Mouse (Mus musculus): ENCODE measurements around the gene Slc25a25. TPM values are rescaled to one million over a fixed set of nuclear protein-coding genes. Genes with fewer than 3 reads are reported as not detected.

Slc25a25 gene
- total RNA-seq, 1 experiment: 22.1 TPM

DNA sequence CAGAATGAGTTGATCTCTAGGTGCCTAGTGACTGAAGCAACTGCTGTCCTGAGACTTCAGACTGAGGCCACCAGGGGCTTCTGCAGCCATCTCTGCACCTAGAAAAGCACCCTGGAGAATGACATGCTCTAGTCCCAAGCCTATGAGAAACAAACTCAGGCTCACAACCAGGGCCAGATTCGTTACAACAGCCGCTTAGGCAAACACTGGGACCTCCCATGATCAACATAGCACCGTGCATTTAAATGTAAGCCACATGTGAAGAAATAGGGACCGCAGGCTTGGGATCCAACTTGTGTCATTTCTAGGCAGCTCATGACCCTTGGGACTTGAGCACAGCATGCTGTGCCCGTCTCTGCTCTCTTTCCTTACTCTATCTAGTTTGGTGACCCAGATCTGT lies 23.5 kb downstream of the Slc25a25 start:
- no peak for DNase-seq (ENCODE audit: low read depth, low spot score)
- no peak overlapping the region for H3K4me3 ChIP-seq (ENCODE audit: insufficient read depth in 1 of 2, low read depth in 1 of 2, low read length in 2 of 2, poor library complexity in 1 of 2, severe bottlenecking in 1 of 2)
- in situ Hi-C loops (cut with MboI; ENCODE audit: low sequenced_read_pairs in 2 of 2, unreplicated experiment in 2 of 2): no loop called here
- peaks cover 2 to 6% of the 10 kb centered on the region in 2 experiments; a peak in 1 of 4 replicates for H3K4me1 ChIP-seq (ENCODE audit: control insufficient read depth in 2 of 2, insufficient read depth in 2 of 2, low read length in 2 of 2, poor library complexity in 1 of 2)
- no peaks in the 10 kb centered on the region for H3K36me3 ChIP-seq (ENCODE audit: control insufficient read depth, insufficient read depth, low read length, poor library complexity, severe bottlenecking)
- H3K9ac ChIP-seq (ENCODE audit: insufficient read depth, low read depth, low read length, poor library complexity, severe bottlenecking): no peak overlapping the region
- TF ChIP-seq CHD2 (IDR thresholded peaks at IDR 0.05; ENCODE audit: low read depth, low read length) (no peak), ZNF384 (IDR thresholded peaks at IDR 0.05; ENCODE audit: low read depth, low read length) (no peak), MAFK (IDR thresholded peaks at IDR 0.05; ENCODE audit: insufficient read depth, low read depth, low read length) (no peak), ZC3H11A (IDR thresholded peaks at IDR 0.05; ENCODE audit: borderline replicate concordance, low read depth, low read length) (no peak), HCFC1 (IDR thresholded peaks at IDR 0.05; ENCODE audit: borderline replicate concordance, insufficient read depth, low read length) (no peak)
- H3K9me3 ChIP-seq (ENCODE audit: control insufficient read depth, insufficient read depth, low read depth, low read length): no peaks in the 10 kb centered on the region
- no peak overlapping the region for H3K27ac ChIP-seq (ENCODE audit: insufficient read depth, low read depth, low read length, poor library complexity, severe bottlenecking)

DNA sequence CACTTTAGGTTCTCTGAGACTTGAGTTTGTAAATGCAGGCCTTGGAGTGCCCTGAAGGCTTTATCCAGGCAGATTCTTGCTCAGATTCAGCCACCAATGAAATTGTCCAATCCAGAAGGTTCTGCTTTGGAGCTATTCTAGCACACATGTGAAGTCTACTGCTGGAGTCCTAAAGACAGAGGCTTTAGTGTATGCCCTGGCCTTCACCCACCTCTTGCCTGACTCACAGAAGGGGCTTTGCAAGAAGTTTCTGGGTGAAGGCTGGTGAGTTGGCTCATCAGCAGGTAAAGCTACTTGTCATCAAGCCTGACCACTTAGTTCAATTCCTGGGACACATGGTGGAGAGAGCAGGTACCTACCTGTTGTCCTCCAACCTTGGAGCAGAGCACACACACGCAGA lies 25.1 kb downstream of the Slc25a25 start:
- TF ChIP-seq ZC3H11A (IDR thresholded peaks at IDR 0.05; ENCODE audit: borderline replicate concordance, low read depth, low read length) (no peak), ZNF384 (IDR thresholded peaks at IDR 0.05; ENCODE audit: low read depth, low read length) (no peak), CHD2 (IDR thresholded peaks at IDR 0.05; ENCODE audit: low read depth, low read length) (no peak), HCFC1 (IDR thresholded peaks at IDR 0.05; ENCODE audit: borderline replicate concordance, insufficient read depth, low read length) (no peak), MAFK (IDR thresholded peaks at IDR 0.05; ENCODE audit: insufficient read depth, low read depth, low read length) (no peak)
- H3K9me3 ChIP-seq (ENCODE audit: control insufficient read depth, insufficient read depth, low read depth, low read length): no peaks in the 10 kb centered on the region
- H3K9ac ChIP-seq (ENCODE audit: insufficient read depth, low read depth, low read length, poor library complexity, severe bottlenecking): no peak overlapping the region

DNA sequence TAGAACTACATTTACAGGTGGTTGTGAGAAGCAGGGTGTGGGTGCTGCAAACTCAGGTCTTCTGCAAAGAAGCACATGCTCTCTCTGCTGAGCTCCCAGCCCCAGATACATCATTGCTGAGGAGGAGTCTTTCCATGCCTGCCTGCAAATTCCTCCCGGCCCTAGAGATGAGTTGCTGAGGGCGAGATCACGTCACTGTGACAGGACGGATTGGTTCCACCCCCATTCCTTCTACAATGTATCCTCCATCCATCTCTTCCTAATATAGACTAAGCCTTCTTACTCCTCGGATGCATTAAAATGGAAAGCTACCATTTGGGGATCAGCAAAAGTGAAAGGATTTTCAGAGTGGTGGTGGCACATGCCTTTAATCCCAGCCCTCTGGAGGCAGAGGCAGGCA lies 25.7 kb downstream of the Slc25a25 start:
- Histone ChIP-seq H3K9me3 (ENCODE audit: control insufficient read depth, insufficient read depth, low read depth, low read length) (no peaks in the 10 kb centered on the region), H3K9ac (ENCODE audit: insufficient read depth, low read depth, low read length, poor library complexity, severe bottlenecking) (no peak overlapping the region), H3K4me1 (ENCODE audit: control insufficient read depth in 2 of 2, insufficient read depth in 2 of 2, low read length in 2 of 2, poor library complexity in 1 of 2) (peaks cover 0 to 5% of the 10 kb centered on the region in 2 experiments; a peak in 1 of 4 replicates), H3K27ac (ENCODE audit: insufficient read depth, low read depth, low read length, poor library complexity, severe bottlenecking) (no peak overlapping the region), H3K36me3 (ENCODE audit: control insufficient read depth, insufficient read depth, low read length, poor library complexity, severe bottlenecking) (no peaks in the 10 kb centered on the region), H3K4me3 (ENCODE audit: insufficient read depth in 1 of 2, low read depth in 1 of 2, low read length in 2 of 2, poor library complexity in 1 of 2, severe bottlenecking in 1 of 2) (no peak overlapping the region)
- no peak for TF ChIP-seq CHD2 (IDR thresholded peaks at IDR 0.05; ENCODE audit: low read depth, low read length)
- no peak for TF ChIP-seq ZC3H11A (IDR thresholded peaks at IDR 0.05; ENCODE audit: borderline replicate concordance, low read depth, low read length)
- TF ChIP-seq ZNF384 (IDR thresholded peaks at IDR 0.05; ENCODE audit: low read depth, low read length): no peak
- TF ChIP-seq MAFK (IDR thresholded peaks at IDR 0.05; ENCODE audit: insufficient read depth, low read depth, low read length): no peak
- no peak for TF ChIP-seq HCFC1 (IDR thresholded peaks at IDR 0.05; ENCODE audit: borderline replicate concordance, insufficient read depth, low read length)
- no peak for DNase-seq (ENCODE audit: low read depth, low spot score)
- in situ Hi-C loops (cut with MboI; ENCODE audit: low sequenced_read_pairs in 2 of 2, unreplicated experiment in 2 of 2): no loop called here

More for the DNA sequence above, 25.1 kb downstream of the Slc25a25 start:
- Histone ChIP-seq H3K4me3 (ENCODE audit: insufficient read depth in 1 of 2, low read depth in 1 of 2, low read length in 2 of 2, poor library complexity in 1 of 2, severe bottlenecking in 1 of 2) (no peak overlapping the region), H3K36me3 (ENCODE audit: control insufficient read depth, insufficient read depth, low read length, poor library complexity, severe bottlenecking) (no peaks in the 10 kb centered on the region), H3K27ac (ENCODE audit: insufficient read depth, low read depth, low read length, poor library complexity, severe bottlenecking) (no peak overlapping the region), H3K4me1 (ENCODE audit: control insufficient read depth in 2 of 2, insufficient read depth in 2 of 2, low read length in 2 of 2, poor library complexity in 1 of 2) (peaks cover 2 to 6% of the 10 kb centered on the region in 2 experiments; a peak in 1 of 4 replicates)
- in situ Hi-C loops (cut with MboI; ENCODE audit: low sequenced_read_pairs in 2 of 2, unreplicated experiment in 2 of 2): no loop called here
- no peak for DNase-seq (ENCODE audit: low read depth, low spot score)

DNA sequence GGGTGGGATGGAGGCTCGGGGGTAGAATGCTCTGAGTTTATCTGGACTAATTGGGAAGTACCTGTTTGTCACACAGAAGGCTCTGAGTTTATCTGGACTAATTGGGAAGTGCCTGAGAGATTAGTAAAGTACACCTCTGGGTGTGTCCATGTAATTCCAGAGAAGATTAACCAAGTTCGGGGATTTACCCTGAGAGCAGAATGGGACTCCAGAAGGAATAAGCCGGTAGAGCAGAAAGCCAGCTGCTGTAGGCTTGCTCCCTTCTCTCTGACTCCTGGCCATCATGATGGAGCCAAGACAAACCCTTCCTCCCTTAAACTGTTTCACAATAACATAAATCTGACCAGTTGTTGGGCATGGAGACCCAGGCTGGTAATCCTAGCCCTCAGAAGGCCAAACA lies 26.4 kb downstream of the Slc25a25 start:
- peaks cover 2% of the 10 kb centered on the region; the same call in 1 of the 2 replicates for H3K36me3 ChIP-seq (ENCODE audit: control insufficient read depth, insufficient read depth, low read length, poor library complexity, severe bottlenecking)
- H3K9me3 ChIP-seq (ENCODE audit: control insufficient read depth, insufficient read depth, low read depth, low read length): no peaks in the 10 kb centered on the region
- in situ Hi-C loops (cut with MboI; ENCODE audit: low sequenced_read_pairs in 2 of 2, unreplicated experiment in 2 of 2): no loop called here
- H3K9ac ChIP-seq (ENCODE audit: insufficient read depth, low read depth, low read length, poor library complexity, severe bottlenecking): no peak overlapping the region
- no peak for DNase-seq (ENCODE audit: low read depth, low spot score)
- no peak overlapping the region for H3K27ac ChIP-seq (ENCODE audit: insufficient read depth, low read depth, low read length, poor library complexity, severe bottlenecking)
- H3K4me3 ChIP-seq (ENCODE audit: insufficient read depth in 1 of 2, low read depth in 1 of 2, low read length in 2 of 2, poor library complexity in 1 of 2, severe bottlenecking in 1 of 2): no peak overlapping the region
- TF ChIP-seq CHD2 (IDR thresholded peaks at IDR 0.05; ENCODE audit: low read depth, low read length) (no peak), HCFC1 (IDR thresholded peaks at IDR 0.05; ENCODE audit: borderline replicate concordance, insufficient read depth, low read length) (no peak), ZC3H11A (IDR thresholded peaks at IDR 0.05; ENCODE audit: borderline replicate concordance, low read depth, low read length) (no peak), ZNF384 (IDR thresholded peaks at IDR 0.05; ENCODE audit: low read depth, low read length) (no peak), MAFK (IDR thresholded peaks at IDR 0.05; ENCODE audit: insufficient read depth, low read depth, low read length) (no peak)
- H3K4me1 ChIP-seq (ENCODE audit: control insufficient read depth in 2 of 2, insufficient read depth in 2 of 2, low read length in 2 of 2, poor library complexity in 1 of 2): peaks cover 0 to 4% of the 10 kb centered on the region in 2 experiments; a peak in 1 of 4 replicates

Measured in ES-E14 (cell line).